ENCODE assay signal across 10 mouse cellular contexts in genomic region chr13:31623906-31624860, GRCm38 (mm10). TPM values are rescaled to one million over a fixed set of nuclear protein-coding genes. Genes with fewer than 3 reads are reported as not detected.
DNase-seq lines count a peak whose midpoint lies in the region; ATAC-seq lines count a peak whose summit lies in the region.
"Had no signal": no experiment of that assay in that cellular context is flagged by ENCODE, and none has a peak within 500 bp of the region (broad histone marks: within the 10 kb centered on the region; RNA-seq: fewer than 3 reads in every experiment).

No protein-coding gene starts in this region.

- H3K36me3 ChIP-seq in hindbrain, embryonic 12.5 days: no peaks in the 10 kb centered on the region
- H3K36me3 ChIP-seq in midbrain, embryonic 12.5 days: no peaks in the 10 kb centered on the region

- 2% methylated on average over 20 of the region's 20 CpGs for WGBS in hindbrain, embryonic 12.5 days
- under 1% methylated on average over 20 of the region's 20 CpGs for WGBS in midbrain, embryonic 12.5 days

- no peaks in the 10 kb centered on the region for H3K9me3 ChIP-seq in hindbrain, embryonic 12.5 days (replicated peaks)
- H3K9me3 ChIP-seq in midbrain, embryonic 12.5 days: no peaks in the 10 kb centered on the region

- no peak overlapping the region for H3K27ac ChIP-seq in hindbrain, embryonic 12.5 days
- H3K27ac ChIP-seq in midbrain, embryonic 12.5 days (replicated peaks): no peak overlapping the region

- peak overlapping the region; percentile 8; the same call in 1 of the 2 replicates for H3K4me3 ChIP-seq in hindbrain, embryonic 12.5 days
- peak overlapping the region; percentile 47; the same call in 1 of the 2 replicates for H3K4me3 ChIP-seq in midbrain, embryonic 12.5 days

- peaks cover 32% of the 10 kb centered on the region for H3K4me1 ChIP-seq in hindbrain, embryonic 12.5 days
- H3K4me1 ChIP-seq in midbrain, embryonic 12.5 days: peaks cover 25% of the 10 kb centered on the region

- H3K4me2 ChIP-seq in hindbrain, embryonic 12.5 days (replicated peaks): 0 out of 2 replicates have a peak overlapping the region, but pooled peaks have one; percentile 19
- 0 out of 2 replicates have a peak overlapping the region, but pooled peaks have one; percentile 11 for H3K4me2 ChIP-seq in midbrain, embryonic 12.5 days (replicated peaks)

- ATAC-seq in hindbrain, embryonic 12.5 days (ENCODE audit: low FRiP score): no peak
- ATAC-seq in midbrain, embryonic 12.5 days (ENCODE audit: low FRiP score, low read depth): no peak

- peak; percentile 35 for DNase-seq in lung, postnatal 10 days
- DNase-seq in lung, postnatal 25 days (ENCODE audit: low spot score): no peak
- DNase-seq in yolk sac, embryonic 10.5 days (ENCODE audit: low spot score): peak; percentile 47
- no peak for DNase-seq in thymus, adult 18-20 months
- no peak for DNase-seq in B cell, adult 2 months
- DNase-seq: cerebellum, adult 9-10 months; kidney, postnatal 25 days; right cerebral cortex, postnatal 14 days had no signal

- peaks cover 100% of the 10 kb centered on the region for H3K27me3 ChIP-seq in hindbrain, embryonic 12.5 days
- peaks cover 99% of the 10 kb centered on the region for H3K27me3 ChIP-seq in midbrain, embryonic 12.5 days

- H3K9ac ChIP-seq in hindbrain, embryonic 12.5 days: no peak overlapping the region
- H3K9ac ChIP-seq in midbrain, embryonic 12.5 days (replicated peaks): no peak overlapping the region

RNA-seq across cellular contexts. Expression of gene Foxf2, which starts 1.4 kb away (rescaled TPM):
- 9.4 and 9.5 TPM in 2 replicates for polyA plus RNA-seq in hindbrain, embryonic 12.5 days (2016; fragmentation: Nextera tagmentation; extraction: Ambion mirVana)
- 7.6 and 7.9 TPM in 2 replicates for polyA plus RNA-seq in midbrain, embryonic 12.5 days (2016; fragmentation: Nextera tagmentation; extraction: Ambion mirVana)

Comparison
In these comparisons a context has a peak if more than half of its experiments do, and no peak if none do; other contexts are left out.
1. DNase-seq: peak in lung, postnatal 10 days (single experiment) and yolk sac, embryonic 10.5 days (single experiment); none in lung, postnatal 25 days (single experiment), thymus, adult 18-20 months (0 of 2) and B cell, adult 2 months (0 of 2).